Mouse (Mus musculus) E14TG2a.4 (cell line): ENCODE measurements around the gene Ghrhr.

ENCODE experiments used
- H3K27me3 ChIP-seq: 2 replicates; pipeline ENCODE4 v1.6.1; 2014; ENCODE audit warnings: low read length, control low read depth; ENCODE audit not compliant: insufficient read depth
- H3K36me3 ChIP-seq: 2 replicates; pipeline ENCODE4 v1.6.1; 2014; ENCODE audit warnings: low read length, control low read depth; ENCODE audit not compliant: insufficient read depth
- H3K4me1 ChIP-seq: replicated peaks from 2 replicates; pipeline ENCODE4 v1.6.1; 2014; ENCODE audit warnings: low read depth, low read length, control low read depth
- H3K4me3 ChIP-seq: replicated peaks from 2 replicates; pipeline ENCODE4 v1.5.1; 2014; ENCODE audit warnings: mild to moderate bottlenecking, low read length
- H3K9me3 ChIP-seq: 2 replicates; pipeline ENCODE4 v1.6.1; 2014; ENCODE audit warnings: low read length, control low read depth
- CTCF ChIP-seq: conservative IDR thresholded peaks from 2 replicates; pipeline ENCODE4 v1.5.1; 2014; ENCODE audit warnings: low read length
- NANOG ChIP-seq: IDR thresholded peaks from 2 replicates; pipeline ENCODE4 v1.6.1; 2014; ENCODE audit warnings: borderline replicate concordance, low read length, mixed read lengths
- POU5F1 ChIP-seq: IDR thresholded peaks from 2 replicates; pipeline ENCODE4 v1.6.1; 2014; ENCODE audit warnings: low read length, borderline replicate concordance

Gene Ghrhr

GRCm38 (mm10) chr6:55356976-55357635 lies 19.0 kb upstream of the Ghrhr start:
- TF ChIP-seq CTCF (no peak), POU5F1 (no peak), NANOG (no peak)
- H3K4me1 ChIP-seq: no peaks in the 10 kb centered on the region; the same call in 1 of the 2 replicates
- peaks cover 15% of the 10 kb centered on the region for H3K9me3 ChIP-seq
- H3K27me3 ChIP-seq: no peaks in the 10 kb centered on the region
- no peaks in the 10 kb centered on the region for H3K36me3 ChIP-seq
- no peak overlapping the region for H3K4me3 ChIP-seq

GRCm38 (mm10) chr6:55357636-55358031 lies 18.5 kb upstream of the Ghrhr start:
- Histone ChIP-seq H3K4me3 (no peak overlapping the region), H3K9me3 (peaks cover 15% of the 10 kb centered on the region)
- no peak for TF ChIP-seq CTCF
- TF ChIP-seq NANOG: no peak
- no peak for TF ChIP-seq POU5F1

GRCm38 (mm10) chr6:55358731-55359143 lies 17.4 kb upstream of the Ghrhr start:
- Histone ChIP-seq H3K4me1 (no peaks in the 10 kb centered on the region; the same call in 1 of the 2 replicates), H3K27me3 (0 out of 2 replicates have a peak, but pooled peaks cover 3% of the 10 kb centered on the region), H3K9me3 (peaks cover 15% of the 10 kb centered on the region), H3K36me3 (no peaks in the 10 kb centered on the region), H3K4me3 (no peak overlapping the region)
- peak; percentile 75 for TF ChIP-seq CTCF
- TF ChIP-seq NANOG: no peak
- no peak for TF ChIP-seq POU5F1

More at GRCm38 (mm10) chr6:55357636-55358031, 18.5 kb upstream of the Ghrhr start:
- Histone ChIP-seq H3K36me3 (no peaks in the 10 kb centered on the region), H3K27me3 (0 out of 2 replicates have a peak, but pooled peaks cover 2% of the 10 kb centered on the region), H3K4me1 (no peaks in the 10 kb centered on the region; the same call in 1 of the 2 replicates)

- Histone ChIP-seq H3K4me3 (no peak overlapping the region), H3K9me3 (no peaks in the 10 kb centered on the region), H3K27me3 (0 out of 2 replicates have a peak, but pooled peaks cover 3% of the 10 kb centered on the region), H3K4me1 (no peaks in the 10 kb centered on the region), H3K36me3 (no peaks in the 10 kb centered on the region)
- TF ChIP-seq CTCF (no peak), NANOG (no peak), POU5F1 (no peak)
These were observed 13.4 kb upstream of the Ghrhr start for GRCm38 (mm10) chr6:55362663-55363062.

GRCm38 (mm10) chr6:55367126-55367525 lies 9.0 kb upstream of the Ghrhr start:
- Histone ChIP-seq H3K9me3 (peaks cover 5% of the 10 kb centered on the region; the same call in 1 of the 2 replicates), H3K36me3 (no peaks in the 10 kb centered on the region)
- no peak for TF ChIP-seq NANOG
- TF ChIP-seq CTCF: no peak
- TF ChIP-seq POU5F1: no peak

GRCm38 (mm10) chr6:55370831-55371230 lies 5.3 kb upstream of the Ghrhr start:
- TF ChIP-seq NANOG (no peak), POU5F1 (no peak), CTCF (no peak)
- Histone ChIP-seq H3K4me3 (no peak overlapping the region), H3K9me3 (peaks cover 5% of the 10 kb centered on the region; the same call in 1 of the 2 replicates), H3K36me3 (no peaks in the 10 kb centered on the region), H3K4me1 (no peaks in the 10 kb centered on the region), H3K27me3 (no peaks in the 10 kb centered on the region)

More at GRCm38 (mm10) chr6:55367126-55367525, 9.0 kb upstream of the Ghrhr start:
- Histone ChIP-seq H3K4me3 (no peak overlapping the region), H3K27me3 (0 out of 2 replicates have a peak, but pooled peaks cover 3% of the 10 kb centered on the region), H3K4me1 (no peaks in the 10 kb centered on the region)

GRCm38 (mm10) chr6:55376511-55376910 lies 416 bp downstream of the Ghrhr start:
- Histone ChIP-seq H3K27me3 (no peaks in the 10 kb centered on the region), H3K9me3 (no peaks in the 10 kb centered on the region), H3K4me1 (peaks cover 5% of the 10 kb centered on the region; the same call in 1 of the 2 replicates), H3K36me3 (no peaks in the 10 kb centered on the region), H3K4me3 (no peak overlapping the region)
- no peak for TF ChIP-seq NANOG
- TF ChIP-seq POU5F1: no peak
- TF ChIP-seq CTCF: no peak

- H3K36me3 ChIP-seq: no peaks in the 10 kb centered on the region
- peaks cover 5% of the 10 kb centered on the region; the same call in 1 of the 2 replicates for H3K4me1 ChIP-seq
- no peaks in the 10 kb centered on the region for H3K9me3 ChIP-seq
- no peak overlapping the region for H3K4me3 ChIP-seq
- no peak for TF ChIP-seq POU5F1
- no peak for TF ChIP-seq CTCF
- TF ChIP-seq NANOG: no peak
- H3K27me3 ChIP-seq: no peaks in the 10 kb centered on the region
These were observed 1.4 kb downstream of the Ghrhr start for GRCm38 (mm10) chr6:55377461-55377860.
